Mouse (Mus musculus) neural tube, embryonic 13.5 days (tissue): Measurements from ENCODE around the gene Mepce. TPM values are rescaled to one million over a fixed set of nuclear protein-coding genes. Genes with fewer than 3 reads are reported as not detected.
"Not testable (repeated sequence)": the region's sequence is repeated elsewhere in the genome, so short reads cannot be mapped to it uniquely, and the experiment has no call there.

Source experiments
- ATAC-seq: fragments of 200-750 bp; cut with Nextera tagmentation; 2 replicates; pipeline ENCODE4 v1.8.0; 2017; ENCODE audit warnings: low read depth, mild to moderate bottlenecking, moderate TSS enrichment, moderate library complexity
- H3K27ac ChIP-seq: fragments of 300-500 bp; sonication (generic); replicated peaks from 2 replicates; pipeline ENCODE4 v1.5.1; 2015; ENCODE audit warnings: moderate library complexity, mild to moderate bottlenecking, inconsistent platforms
- H3K27me3 ChIP-seq: fragments of 300-500 bp; sonication (generic); 2 replicates; pipeline ENCODE4 v1.6.1; 2015; ENCODE audit warnings: mild to moderate bottlenecking, inconsistent platforms
- H3K36me3 ChIP-seq: fragments of 300-500 bp; sonication (generic); 2 replicates; pipeline ENCODE4 v1.6.1; 2015; ENCODE audit warnings: mild to moderate bottlenecking, inconsistent platforms
- H3K4me1 ChIP-seq: fragments of 300-500 bp; sonication (generic); replicated peaks from 2 replicates; pipeline ENCODE4 v1.6.1; 2015; ENCODE audit warnings: inconsistent platforms
- H3K4me2 ChIP-seq: fragments of 300-500 bp; sonication (generic); 2 replicates; pipeline ENCODE4 v1.6.1; 2015; ENCODE audit warnings: inconsistent platforms, mild to moderate bottlenecking, moderate library complexity
- H3K4me3 ChIP-seq: fragments of 300-500 bp; sonication (generic); 2 replicates; pipeline ENCODE4 v1.5.1; 2015; ENCODE audit warnings: mild to moderate bottlenecking, inconsistent platforms
- H3K9ac ChIP-seq: fragments of 300-500 bp; sonication (generic); 2 replicates; pipeline ENCODE4 v1.6.1; 2015; ENCODE audit warnings: moderate library complexity, mild to moderate bottlenecking, inconsistent platforms
- H3K9me3 ChIP-seq: fragments of 300-500 bp; sonication (generic); 2 replicates; pipeline ENCODE4 v1.6.1; 2016; ENCODE audit warnings: inconsistent platforms
- WGBS: fragments of 180-500 bp; shearing (Covaris S2); methylation state at CpG from one replicate; pipeline ENCODE4 v1.1.7; 2015; 5-methylcytosine and 5-hydroxymethylcytosine counted together
- polyA plus RNA-seq: library from polyadenylated mRNA; unstranded; fragments of >200 nt; fragmentation: Nextera tagmentation; extraction: Ambion mirVana; gene quantifications from 2 replicates; pipeline ENCODE4 v1.2.1, GENCODE M21; 2015

The Mepce gene
- polyA plus RNA-seq, 1 experiment from 2014 or later: 9.9 TPM

- 82% methylated on average over 13 of the region's 13 CpGs for WGBS
These were observed 34.2 kb downstream of the Mepce start for GRCm38 (mm10) chr5:137753111-137753832.

GRCm38 (mm10) chr5:137751988-137752387 is 35.5 kb downstream of the Mepce start:
- no peaks in the 10 kb centered on the region for H3K9me3 ChIP-seq
- no peak overlapping the region for H3K27ac ChIP-seq
- no peak overlapping the region for H3K4me2 ChIP-seq
- H3K4me1 ChIP-seq: peaks cover 39% of the 10 kb centered on the region
- peaks cover 39% of the 10 kb centered on the region for H3K36me3 ChIP-seq
- no peak overlapping the region for H3K4me3 ChIP-seq
- no peak for ATAC-seq
- no peak overlapping the region for H3K9ac ChIP-seq
- H3K27me3 ChIP-seq: no peaks in the 10 kb centered on the region
- 90% methylated on average over 6 of the region's 6 CpGs for WGBS

More at GRCm38 (mm10) chr5:137753111-137753832, 34.2 kb downstream of the Mepce start:
- Histone ChIP-seq H3K27ac (no peak overlapping the region), H3K4me3 (no peak overlapping the region), H3K4me1 (peaks cover 39% of the 10 kb centered on the region), H3K4me2 (no peak overlapping the region), H3K9ac (no peak overlapping the region), H3K27me3 (no peaks in the 10 kb centered on the region), H3K36me3 (peaks cover 39% of the 10 kb centered on the region), H3K9me3 (no peaks in the 10 kb centered on the region)
- ATAC-seq: no peak

GRCm38 (mm10) chr5:137751221-137751887 is 36.1 kb downstream of the Mepce start:
- Histone ChIP-seq H3K27me3 (no peaks in the 10 kb centered on the region), H3K4me2 (no peak overlapping the region), H3K27ac (no peak overlapping the region), H3K9me3 (no peaks in the 10 kb centered on the region), H3K4me3 (no peak overlapping the region), H3K4me1 (peaks cover 41% of the 10 kb centered on the region), H3K9ac (no peak overlapping the region), H3K36me3 (peaks cover 39% of the 10 kb centered on the region)
- WGBS: 95% methylated on average over 13 of the region's 13 CpGs
- ATAC-seq: no peak

GRCm38 (mm10) chr5:137750212-137750611 is 37.2 kb downstream of the Mepce start:
- not testable (repeated sequence) for H3K9ac ChIP-seq, ATAC-seq, H3K4me2 ChIP-seq, H3K9me3 ChIP-seq, H3K4me3 ChIP-seq, H3K27ac ChIP-seq, H3K27me3 ChIP-seq
- peaks cover 32% of the 10 kb centered on the region for H3K36me3 ChIP-seq
- peaks cover 39% of the 10 kb centered on the region for H3K4me1 ChIP-seq
- WGBS: 90% methylated on average over 8 of the region's 8 CpGs

GRCm38 (mm10) chr5:137749196-137749836 is 38.1 kb downstream of the Mepce start:
- Histone ChIP-seq H3K9me3 (no peaks in the 10 kb centered on the region), H3K27me3 (no peaks in the 10 kb centered on the region), H3K27ac (0 out of 2 replicates have a peak overlapping the region, but pooled peaks have one; percentile 93), H3K36me3 (peaks cover 32% of the 10 kb centered on the region), H3K4me2 (peak overlapping the region; percentile 99), H3K4me3 (0 out of 2 replicates have a peak overlapping the region, but pooled peaks have one; percentile 66), H3K9ac (0 out of 2 replicates have a peak overlapping the region, but pooled peaks have one; percentile 72), H3K4me1 (peaks cover 45% of the 10 kb centered on the region)
- WGBS: 65% methylated on average over 6 of the region's 6 CpGs
- ATAC-seq: no peak

- ATAC-seq: no peak
- H3K27ac ChIP-seq: peak overlapping the region; percentile 93
- no peaks in the 10 kb centered on the region for H3K9me3 ChIP-seq
- peak overlapping the region; percentile 72 for H3K9ac ChIP-seq
- WGBS: 25% methylated on average over 5 of the region's 5 CpGs
- peak overlapping the region; percentile 99 for H3K4me2 ChIP-seq
- peaks cover 23% of the 10 kb centered on the region for H3K36me3 ChIP-seq
- no peaks in the 10 kb centered on the region for H3K27me3 ChIP-seq
- H3K4me3 ChIP-seq: peak overlapping the region; percentile 66
- H3K4me1 ChIP-seq: peaks cover 45% of the 10 kb centered on the region
These were observed 39.2 kb downstream of the Mepce start for GRCm38 (mm10) chr5:137748130-137748770.

- ATAC-seq: peak; percentile 5; the same call in 1 of the 2 replicates
- H3K36me3 ChIP-seq: peaks cover 16% of the 10 kb centered on the region
These were observed 40.0 kb downstream of the Mepce start for GRCm38 (mm10) chr5:137747326-137747961.

GRCm38 (mm10) chr5:137746851-137747325 is 40.6 kb downstream of the Mepce start:
- Histone ChIP-seq H3K4me1 (peaks cover 47% of the 10 kb centered on the region), H3K9ac (peak overlapping the region; percentile 72), H3K27ac (peak overlapping the region; percentile 93), H3K9me3 (no peaks in the 10 kb centered on the region), H3K27me3 (no peaks in the 10 kb centered on the region), H3K4me3 (peak overlapping the region; percentile 66), H3K4me2 (peak overlapping the region; percentile 99), H3K36me3 (peaks cover 10% of the 10 kb centered on the region)
- WGBS: 2% methylated on average over 16 of the region's 16 CpGs
- ATAC-seq: peak; percentile 6; the same call in 1 of the 2 replicates

More at GRCm38 (mm10) chr5:137747326-137747961, 40.0 kb downstream of the Mepce start:
- H3K27ac ChIP-seq: peak overlapping the region; percentile 93
- no peaks in the 10 kb centered on the region for H3K27me3 ChIP-seq
- H3K4me3 ChIP-seq: peak overlapping the region; percentile 66
- H3K9me3 ChIP-seq: no peaks in the 10 kb centered on the region
- peak overlapping the region; percentile 99 for H3K4me2 ChIP-seq
- peaks cover 45% of the 10 kb centered on the region for H3K4me1 ChIP-seq
- peak overlapping the region; percentile 72 for H3K9ac ChIP-seq
- 4% methylated on average over 26 of the region's 26 CpGs for WGBS

- H3K4me1 ChIP-seq: peaks cover 52% of the 10 kb centered on the region
These were observed 41.1 kb downstream of the Mepce start for GRCm38 (mm10) chr5:137746282-137746850.

GRCm38 (mm10) chr5:137745214-137746171 is 42.0 kb downstream of the Mepce start, which contains the start of gene Tsc22d4:
Tsc22d4 (plus strand) TSS chr5:137745730.
- Histone ChIP-seq H3K27ac (peak within 1 kb of the TSS; percentile 93), H3K9me3 (no peaks in the 10 kb centered on the region), H3K9ac (peak within 1 kb of the TSS; percentile 72), H3K4me3 (peak within 1 kb of the TSS; percentile 66), H3K4me1 (peaks cover 55% of the 10 kb centered on the region), H3K27me3 (no peaks in the 10 kb centered on the region), H3K4me2 (peak within 1 kb of the TSS; percentile 99), H3K36me3 (no peaks in the 10 kb centered on the region)
- peak; percentile 77 for ATAC-seq
- 4% methylated on average over 28 of the region's 28 CpGs for WGBS

More at GRCm38 (mm10) chr5:137746282-137746850, 41.1 kb downstream of the Mepce start:
- H3K27ac ChIP-seq: peak overlapping the region; percentile 93
- peak overlapping the region; percentile 66 for H3K4me3 ChIP-seq
- H3K36me3 ChIP-seq: peaks cover 5% of the 10 kb centered on the region
- WGBS: 0% methylated on average over 19 of the region's 20 CpGs
- H3K4me2 ChIP-seq: peak overlapping the region; percentile 99
- no peaks in the 10 kb centered on the region for H3K27me3 ChIP-seq
- ATAC-seq: peak; percentile 11; the same call in 1 of the 2 replicates
- peak overlapping the region; percentile 72 for H3K9ac ChIP-seq
- H3K9me3 ChIP-seq: no peaks in the 10 kb centered on the region
